Mouse (Mus musculus) CH12.LX (cell line): ENCODE measurements around the gene Tet2. TPM values are rescaled to one million over a fixed set of nuclear protein-coding genes. Genes with fewer than 3 reads are reported as not detected.

Experiments
- DNase-seq: peaks from one replicate; pipeline ENCODE4 v3.0.0-alpha.2; 2013; ENCODE audit errors: extremely low read depth
- H3K27ac ChIP-seq: 2 replicates; pipeline ENCODE4 v1.5.1; 2012; ENCODE audit warnings: low read depth, mild to moderate bottlenecking, control low read depth, moderate library complexity; ENCODE audit not compliant: insufficient read depth
- H3K27me3 ChIP-seq: replicated peaks from 2 replicates; pipeline ENCODE3; 2012; ENCODE audit warnings: inconsistent platforms
- H3K36me3 ChIP-seq, 2 experiments: replicated peaks in 1 of 2; 2 replicates each; pipeline versions ENCODE3 to v1.6.1; 2012; ENCODE audit warnings: inconsistent platforms in 1 of 2, low read length in 1 of 2, mild to moderate bottlenecking in 1 of 2, mixed read lengths in 1 of 2, moderate library complexity in 1 of 2; ENCODE audit not compliant: control insufficient read depth in 1 of 2, insufficient read depth in 1 of 2
- H3K4me1 ChIP-seq, 2 experiments: 2 replicates each; pipeline ENCODE4 v1.6.1; 2012; ENCODE audit warnings: inconsistent platforms in 1 of 2, moderate library complexity in 1 of 2; ENCODE audit not compliant: insufficient read depth in 2 of 2, control insufficient read depth in 1 of 2
- H3K4me2 ChIP-seq: 2 replicates; pipeline ENCODE4 v1.6.1; 2012; ENCODE audit warnings: low read depth, mild to moderate bottlenecking, control low read depth; ENCODE audit not compliant: poor library complexity, insufficient read depth, severe bottlenecking
- H3K4me3 ChIP-seq, 3 experiments: fragments of 150-350 bp in 1 of 3; sonication (generic) in 1 of 3; replicated peaks in 1 of 3; 2 replicates each; pipeline versions ENCODE3 to v1.5.1; 2011 to 2012; ENCODE audit warnings: low read depth in 2 of 3, low read length in 2 of 3, mild to moderate bottlenecking in 2 of 3, moderate library complexity in 2 of 3, control low read depth in 1 of 3, improper control_type of control experiment in 1 of 3, inconsistent platforms in 1 of 3, mixed read lengths in 1 of 3; ENCODE audit not compliant: poor library complexity in 1 of 3
- H3K79me2 ChIP-seq: replicated peaks from 2 replicates; pipeline ENCODE4 v1.6.1; 2012; ENCODE audit warnings: mild to moderate bottlenecking, moderate library complexity; ENCODE audit not compliant: control insufficient read depth, poor library complexity, insufficient read depth, severe bottlenecking; ENCODE audit errors: extremely low read depth
- H3K9ac ChIP-seq: 2 replicates; pipeline ENCODE4 v1.6.1; 2012; ENCODE audit warnings: low read depth, mild to moderate bottlenecking, control low read depth, moderate library complexity; ENCODE audit not compliant: insufficient read depth
- H3K9me3 ChIP-seq: replicated peaks from 2 replicates; pipeline ENCODE3; 2012; ENCODE audit warnings: low read length, inconsistent platforms, mixed read lengths
- CHD1 ChIP-seq: IDR thresholded peaks from 2 replicates; pipeline ENCODE4 v1.6.1; 2012; ENCODE audit warnings: low read depth, low read length, improper control_type of control experiment, inconsistent platforms
- ETS1 ChIP-seq: conservative IDR thresholded peaks from 2 replicates; pipeline ENCODE4 v1.6.1; 2012; ENCODE audit warnings: low read depth, mild to moderate bottlenecking, inconsistent platforms, low read length, improper control_type of control experiment, moderate library complexity
- PAX5 ChIP-seq: IDR thresholded peaks from 2 replicates; pipeline ENCODE4 v1.6.1; 2012; ENCODE audit warnings: low read length, inconsistent platforms, mixed read lengths
- POLR2AphosphoS2 ChIP-seq: IDR thresholded peaks from 2 replicates; pipeline ENCODE4 v1.6.1; 2011; ENCODE audit warnings: low read depth, low read length, improper control_type of control experiment
- RCOR1 ChIP-seq: conservative IDR thresholded peaks from 2 replicates; pipeline ENCODE4 v1.6.1; 2012; ENCODE audit warnings: low read depth, mild to moderate bottlenecking, inconsistent platforms, low read length, improper control_type of control experiment
- SMC3 ChIP-seq: IDR thresholded peaks from 2 replicates; pipeline ENCODE4 v1.6.1; 2011; ENCODE audit warnings: low read depth, low read length, improper control_type of control experiment
- USF2 ChIP-seq: conservative IDR thresholded peaks from 2 replicates; pipeline ENCODE4 v1.6.1; 2011; ENCODE audit warnings: low read depth, low read length, improper control_type of control experiment
- dilution Hi-C: fragments of 300-500 bp; cut with MboI; formaldehyde crosslinking; loops from 2 replicates; pipeline ENCODE4 v1.14.3; 2020; ENCODE audit warnings: low sequenced_read_pairs; ENCODE audit not compliant: extremely low pct_unique_long_range_greater_than_20kb, extremely low pct_ligation_motif_present
- in situ Hi-C: fragments of 300-500 bp; cut with MboI; formaldehyde crosslinking; loops from 3 replicates; pipeline ENCODE4 v1.14.3; 2019; ENCODE audit warnings: low sequenced_read_pairs, low pct_ligation_motif_present, low pct_unique_long_range_greater_than_20kb, mixed read lengths
- polyA plus RNA-seq: library from polyadenylated mRNA; unstranded; fragments of >175 nt; gene quantifications from 2 replicates; pipeline ENCODE4 v1.2.1, GENCODE M21; 2012; ENCODE audit warnings: low read depth; ENCODE audit not compliant: insufficient read length
- total RNA-seq, 2 experiments: library from RNA; depleted of rRNA; stranded (reverse); fragments of 300-350 nt in 1 of 2; fragments of >200 nt in 1 of 2; gene quantifications; 2 replicates each; pipeline ENCODE4 v1.2.3; 2012 to 2014

Tet2 gene
- total and polyA plus RNA-seq, 3 experiments = 38.5 to 78.5 (median 51.3) TPM

GRCm38 (mm10) chr3:133514290-133514689, 30.6 kb downstream of the Tet2 start:
- in situ Hi-C loops = no loop called here
- Histone ChIP-seq H3K9ac (no peak overlapping the region), H3K27ac (no peak overlapping the region), H3K4me1 (peaks cover 4 to 34% of the 10 kb centered on the region in 2 experiments; a peak in 3 of 4 replicates), H3K4me2 (no peak overlapping the region), H3K9me3 (no peaks in the 10 kb centered on the region), H3K4me3 (no peak overlapping the region), H3K27me3 (no peaks in the 10 kb centered on the region), H3K79me2 (peaks cover 84% of the 10 kb centered on the region)
- DNase-seq = no peak
- TF ChIP-seq POLR2AphosphoS2 = peak; percentile 34; the same call in 1 of the 2 replicates
- no peak for TF ChIP-seq SMC3
- TF ChIP-seq, all 38 proteins: peak for 1
- H3K36me3 ChIP-seq = peaks cover 68 to 89% of the 10 kb centered on the region in 2 experiments
- dilution Hi-C loops = no loop called here

- Histone ChIP-seq H3K9ac (no peak overlapping the region), H3K27me3 (no peaks in the 10 kb centered on the region), H3K27ac (no peak overlapping the region), H3K79me2 (peaks cover 83% of the 10 kb centered on the region), H3K36me3 (peaks cover 69 to 91% of the 10 kb centered on the region in 2 experiments), H3K9me3 (no peaks in the 10 kb centered on the region), H3K4me3 (no peak overlapping the region), H3K4me1 (peaks cover 4 to 28% of the 10 kb centered on the region in 2 experiments; a peak in 3 of 4 replicates), H3K4me2 (no peak overlapping the region)
- dilution Hi-C loops (no loop called here), in situ Hi-C loops (no loop called here)
- no peak for DNase-seq
- TF ChIP-seq ETS1 (no peak), PAX5 (no peak)
These were observed 31.5 kb downstream of the Tet2 start for GRCm38 (mm10) chr3:133513475-133513874.

GRCm38 (mm10) chr3:133510368-133510767, 34.6 kb downstream of the Tet2 start:
- H3K36me3 ChIP-seq = peaks cover 74 to 86% of the 10 kb centered on the region in 2 experiments
- H3K4me2 ChIP-seq = no peak overlapping the region
- H3K9ac ChIP-seq = no peak overlapping the region
- H3K4me1 ChIP-seq = peaks cover 14 to 39% of the 10 kb centered on the region in 2 experiments; a peak in 3 of 4 replicates
- dilution Hi-C loops = no loop called here
- H3K4me3 ChIP-seq = no peak overlapping the region
- no peaks in the 10 kb centered on the region for H3K9me3 ChIP-seq
- TF ChIP-seq ETS1 (no peak), RCOR1 (no peak)
- DNase-seq = no peak
- H3K27ac ChIP-seq = no peak overlapping the region
- H3K27me3 ChIP-seq = no peaks in the 10 kb centered on the region
- H3K79me2 ChIP-seq = peaks cover 84% of the 10 kb centered on the region
- in situ Hi-C loops = no loop called here

- Histone ChIP-seq H3K27me3 (no peaks in the 10 kb centered on the region), H3K9me3 (no peaks in the 10 kb centered on the region), H3K9ac (no peak overlapping the region), H3K4me3 (no peak overlapping the region), H3K79me2 (peaks cover 84% of the 10 kb centered on the region), H3K4me2 (no peak overlapping the region), H3K36me3 (peaks cover 73 to 81% of the 10 kb centered on the region in 2 experiments), H3K27ac (no peak overlapping the region), H3K4me1 (peaks cover 14 to 39% of the 10 kb centered on the region in 2 experiments; a peak in 3 of 4 replicates)
- in situ Hi-C loops = no loop called here
- no peak for DNase-seq
- dilution Hi-C loops = no loop called here
- TF ChIP-seq USF2 (no peak), CHD1 (0 out of 2 replicates have a peak, but pooled peaks have one; percentile 5)
These were observed 35.1 kb downstream of the Tet2 start for GRCm38 (mm10) chr3:133509796-133510195.
